ENCODE assay signal across 14 mouse cellular contexts in genomic region chr9:94361877-94362697, GRCm38 (mm10).
A peak's percentile ranks its signal among the peaks of the same experiment; 100 is the strongest.
DNase-seq lines count a peak whose midpoint lies in the region; ATAC-seq and TF ChIP-seq lines count a peak whose summit lies in the region.
"Had no signal": no experiment of that assay in that cellular context is flagged by ENCODE, and none has a peak within 500 bp of the region (broad histone marks: within the 10 kb centered on the region; RNA-seq: fewer than 3 reads in every experiment).

No protein-coding gene starts in this region.

- no peak for DNase-seq in forebrain, embryonic 10.5 days (ENCODE audit: extremely low spot score, low spot score)
- DNase-seq in lung, postnatal 0 days (ENCODE audit: low spot score), result peak; percentile 15
- DNase-seq in lung, adult 2 months, result no peak
- peak; percentile 8 for DNase-seq in lung, postnatal 14 days
- no peak for DNase-seq in kidney, adult 8-10 months
- DNase-seq in neural tube, embryonic 10.5 days (ENCODE audit: extremely low spot score, low spot score), result no peak
- DNase-seq: kidney, postnatal 14 days; thymus, postnatal 14 days had no signal

- TF ChIP-seq EP300 in lung, postnatal 0 days (IDR thresholded peaks at IDR 0.05), result no peak

- TF ChIP-seq CTCF in lung, postnatal 0 days (IDR thresholded peaks at IDR 0.05), result no peak
- TF ChIP-seq CTCF in lung, adult 2 months (IDR thresholded peaks at IDR 0.05; ENCODE audit: insufficient read depth, low read length), result no peak

- no peak overlapping the region for H3K9ac ChIP-seq in forebrain, embryonic 12.5 days
- no peak overlapping the region for H3K9ac ChIP-seq in lung, postnatal 0 days (replicated peaks; ENCODE audit: low read depth)
- H3K9ac ChIP-seq: embryonic facial prominence, embryonic 12.5 days; hindbrain, embryonic 15.5 days; limb, embryonic 13.5 days; neural tube, embryonic 15.5 days had no signal

- H3K9me3 ChIP-seq in forebrain, embryonic 10.5 days, result no peaks in the 10 kb centered on the region
- H3K9me3 ChIP-seq in forebrain, embryonic 12.5 days, result no peaks in the 10 kb centered on the region
- H3K9me3 ChIP-seq in lung, postnatal 0 days (ENCODE audit: low read length), result no peaks in the 10 kb centered on the region
- H3K9me3 ChIP-seq: embryonic facial prominence, embryonic 12.5 days; hindbrain, embryonic 15.5 days; limb, embryonic 13.5 days; neural tube, embryonic 15.5 days had no signal

- H3K4me2 ChIP-seq in forebrain, embryonic 12.5 days, result no peak overlapping the region
- H3K4me2 ChIP-seq in lung, postnatal 0 days (replicated peaks; ENCODE audit: low read depth, low read length), result no peak overlapping the region
- H3K4me2 ChIP-seq: embryonic facial prominence, embryonic 12.5 days; hindbrain, embryonic 15.5 days; limb, embryonic 13.5 days; neural tube, embryonic 15.5 days had no signal

- no peaks in the 10 kb centered on the region for H3K36me3 ChIP-seq in forebrain, embryonic 10.5 days (replicated peaks)
- H3K36me3 ChIP-seq in forebrain, embryonic 12.5 days (replicated peaks), result no peaks in the 10 kb centered on the region
- H3K36me3 ChIP-seq in lung, postnatal 0 days (ENCODE audit: insufficient read depth, low read length), result no peaks in the 10 kb centered on the region
- H3K36me3 ChIP-seq: embryonic facial prominence, embryonic 12.5 days; hindbrain, embryonic 15.5 days; limb, embryonic 13.5 days; neural tube, embryonic 15.5 days had no signal

- WGBS in forebrain, embryonic 10.5 days, result 54% methylated on average over 7 of the region's 7 CpGs
- 33% methylated on average over 7 of the region's 7 CpGs for WGBS in forebrain, embryonic 12.5 days
- WGBS in lung, postnatal 0 days, result 61% methylated on average over 7 of the region's 7 CpGs
- WGBS in lung, adult 2 months, result 51% methylated on average over 7 of the region's 7 CpGs

- H3K4me3 ChIP-seq in forebrain, embryonic 10.5 days, result no peak overlapping the region
- H3K4me3 ChIP-seq in forebrain, embryonic 12.5 days (replicated peaks), result no peak overlapping the region
- no peak overlapping the region for H3K4me3 ChIP-seq in lung, postnatal 0 days (ENCODE audit: low read depth, low read length)
- H3K4me3 ChIP-seq in lung, adult 2 months (replicated peaks; ENCODE audit: extremely low read depth, low read depth, low read length), result no peak overlapping the region
- H3K4me3 ChIP-seq: embryonic facial prominence, embryonic 12.5 days; hindbrain, embryonic 15.5 days; limb, embryonic 13.5 days; neural tube, embryonic 15.5 days had no signal

- peaks cover 20% of the 10 kb centered on the region for H3K4me1 ChIP-seq in forebrain, embryonic 10.5 days
- H3K4me1 ChIP-seq in forebrain, embryonic 12.5 days, result peaks cover 6% of the 10 kb centered on the region; the same call in 1 of the 2 replicates
- H3K4me1 ChIP-seq in lung, postnatal 0 days (ENCODE audit: insufficient read depth, low read depth, low read length), result 0 out of 2 replicates have a peak, but pooled peaks cover 2% of the 10 kb centered on the region
- H3K4me1 ChIP-seq in lung, adult 2 months (ENCODE audit: control insufficient read depth, insufficient read depth, low read length), result no peaks in the 10 kb centered on the region; the same call in 1 of the 2 replicates
- H3K4me1 ChIP-seq: embryonic facial prominence, embryonic 12.5 days; hindbrain, embryonic 15.5 days had no signal

- TF ChIP-seq POLR2A in lung, adult 2 months (IDR thresholded peaks at IDR 0.05; ENCODE audit: borderline replicate concordance, extremely low read depth, low read depth, low read length), result no peak

- ATAC-seq in forebrain, embryonic 12.5 days (ENCODE audit: low FRiP score), result no peak
- ATAC-seq in lung, postnatal 0 days, result no peak
- ATAC-seq: intestine, postnatal 0 days had no signal

- no peaks in the 10 kb centered on the region for H3K27me3 ChIP-seq in forebrain, embryonic 10.5 days (ENCODE audit: poor library complexity, severe bottlenecking)
- H3K27me3 ChIP-seq in forebrain, embryonic 12.5 days, result no peaks in the 10 kb centered on the region
- no peaks in the 10 kb centered on the region for H3K27me3 ChIP-seq in lung, postnatal 0 days (replicated peaks; ENCODE audit: insufficient read depth, low read length)
- H3K27me3 ChIP-seq: embryonic facial prominence, embryonic 12.5 days; hindbrain, embryonic 15.5 days; limb, embryonic 13.5 days; neural tube, embryonic 15.5 days had no signal

- H3K27ac ChIP-seq in forebrain, embryonic 10.5 days, result peak overlapping the region; percentile 30; the same call in 1 of the 2 replicates
- H3K27ac ChIP-seq in forebrain, embryonic 12.5 days, result no peak overlapping the region; the same call in 1 of the 2 replicates
- H3K27ac ChIP-seq in lung, postnatal 0 days (ENCODE audit: low read length), result no peak overlapping the region
- H3K27ac ChIP-seq: embryonic facial prominence, embryonic 12.5 days; hindbrain, embryonic 15.5 days; limb, embryonic 13.5 days; neural tube, embryonic 15.5 days had no signal

Comparison
In these comparisons a context has a peak if more than half of its experiments do, and no peak if none do; other contexts are left out.
1. DNase-seq: peak in lung, postnatal 0 days (single experiment) and lung, postnatal 14 days (single experiment); none in forebrain, embryonic 10.5 days (single experiment), lung, adult 2 months (single experiment), kidney, adult 8-10 months (0 of 2) and neural tube, embryonic 10.5 days (single experiment).